Mouse (Mus musculus): Measurements from ENCODE around the gene Plod2.

DNA sequence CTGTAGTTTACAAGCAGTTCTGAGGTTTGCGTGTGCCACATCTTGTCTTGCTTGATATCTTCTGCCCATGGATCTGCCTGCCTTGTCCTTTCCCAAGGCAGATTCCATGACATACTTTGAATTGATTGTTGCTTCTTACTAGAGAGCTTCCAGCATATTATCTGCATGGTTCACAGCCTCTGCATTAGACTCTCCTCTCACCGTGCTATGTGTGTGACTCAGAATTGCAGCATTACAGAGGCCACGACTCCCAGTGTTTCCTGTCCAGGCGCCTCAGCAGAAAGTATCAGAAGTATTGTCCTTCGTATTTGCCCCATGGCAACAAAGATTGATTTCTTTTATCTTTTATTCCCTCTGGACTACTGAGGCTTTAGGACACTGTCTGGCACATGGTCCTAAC lies 20.4 kb downstream of the Plod2 start:
- TF ChIP-seq CTCF (IDR thresholded peaks at IDR 0.05; ENCODE audit: control insufficient read depth, insufficient read depth, insufficient replicate concordance, low read depth, low read length) (no peak), POLR2A (IDR thresholded peaks at IDR 0.05; ENCODE audit: control insufficient read depth, low read depth, low read length) (no peak)

Measured in testis, adult 2 months (tissue).